Mouse (Mus musculus): ENCODE data around the gene Ankzf1. TPM values are rescaled to one million over a fixed set of nuclear protein-coding genes. Genes with fewer than 3 reads are reported as not detected.

Gene Ankzf1
- total RNA-seq, 4 experiments from 2014 or later: 17.0 to 28.2 (median 22.8) TPM

GRCm38 (mm10) chr1:75190577-75190976 lies 1.4 kb upstream of the Ankzf1 start:
- no peak for DNase-seq

- no peak for DNase-seq
These were observed 711 bp upstream of the Ankzf1 start for GRCm38 (mm10) chr1:75191258-75191621.

GRCm38 (mm10) chr1:75192452-75192851 lies 501 bp downstream of the Ankzf1 start:
- DNase-seq: peak; percentile 41

GRCm38 (mm10) chr1:75201236-75201635 lies 9.3 kb downstream of the Ankzf1 start:
- DNase-seq: no peak

GRCm38 (mm10) chr1:75208967-75209678 lies 17.2 kb downstream of the Ankzf1 start:
- peak; percentile 34 for DNase-seq

- peak; percentile 95 for DNase-seq
These were observed 18.5 kb downstream of the Ankzf1 start, which contains the start of the genes Glb1l and Stk16 for GRCm38 (mm10) chr1:75210136-75211087. Gene Glb1l, minus strand, starts transcription at chr1:75210813. Gene Stk16, plus strand, starts transcription at chr1:75210838.

GRCm38 (mm10) chr1:75211141-75211708 lies 19.3 kb downstream of the Ankzf1 start:
- no peak for DNase-seq

GRCm38 (mm10) chr1:75212542-75212941 lies 20.6 kb downstream of the Ankzf1 start:
- DNase-seq: no peak

- DNase-seq: no peak
These were observed 21.1 kb downstream of the Ankzf1 start for GRCm38 (mm10) chr1:75213096-75213495.

- DNase-seq: no peak
These were observed 22.5 kb downstream of the Ankzf1 start for GRCm38 (mm10) chr1:75214442-75214841.

- DNase-seq: no peak
These were observed 22.9 kb downstream of the Ankzf1 start for GRCm38 (mm10) chr1:75214886-75215285.

GRCm38 (mm10) chr1:75215785-75216184 lies 23.8 kb downstream of the Ankzf1 start:
- DNase-seq: no peak

- no peak for DNase-seq
These were observed 25.0 kb downstream of the Ankzf1 start for GRCm38 (mm10) chr1:75216797-75217585.

- no peak for DNase-seq
These were observed 25.9 kb downstream of the Ankzf1 start for GRCm38 (mm10) chr1:75217893-75218226.

- no peak for DNase-seq
These were observed 26.5 kb downstream of the Ankzf1 start for GRCm38 (mm10) chr1:75218227-75219001.

- peak; percentile 81 for DNase-seq
These were observed 27.1 kb downstream of the Ankzf1 start for GRCm38 (mm10) chr1:75219078-75219477.

GRCm38 (mm10) chr1:75219531-75219930 lies 27.6 kb downstream of the Ankzf1 start, which contains the start of gene Tuba4a:
Gene Tuba4a, minus strand, starts transcription at chr1:75219865.
- no peak for DNase-seq

GRCm38 (mm10) chr1:75221538-75221937 lies 29.6 kb downstream of the Ankzf1 start:
- no peak for DNase-seq

GRCm38 (mm10) chr1:75222926-75223325 lies 31.0 kb downstream of the Ankzf1 start:
- DNase-seq: no peak

- DNase-seq: no peak
These were observed 31.6 kb downstream of the Ankzf1 start for GRCm38 (mm10) chr1:75223532-75223931.

- DNase-seq: no peak
These were observed 33.5 kb downstream of the Ankzf1 start for GRCm38 (mm10) chr1:75225473-75225872.
